Mouse (Mus musculus) kidney, embryonic 14.5 days (tissue): Measurements from ENCODE around the gene Ltbp1. TPM values are rescaled to one million over a fixed set of nuclear protein-coding genes. Genes with fewer than 3 reads are reported as not detected.

Experiments used
- ATAC-seq: fragments of 200-750 bp; cut with Nextera tagmentation; 2 replicates; pipeline ENCODE4 v1.8.0; 2017; ENCODE audit warnings: moderate number of reproducible peaks, mild to moderate bottlenecking, moderate TSS enrichment, moderate library complexity; ENCODE audit not compliant: low FRiP score, low TSS enrichment
- H3K27ac ChIP-seq: fragments of 300-500 bp; sonication (generic); 2 replicates; pipeline ENCODE4 v1.5.1; 2014; ENCODE audit warnings: low read depth, mild to moderate bottlenecking, low read length, moderate library complexity, mixed read lengths
- H3K27me3 ChIP-seq: fragments of 300-500 bp; sonication (generic); 2 replicates; pipeline ENCODE4 v1.6.1; 2014; ENCODE audit warnings: mild to moderate bottlenecking, low read length; ENCODE audit not compliant: control insufficient read depth, insufficient read depth
- H3K36me3 ChIP-seq: fragments of 300-500 bp; sonication (generic); 2 replicates; pipeline ENCODE4 v1.6.1; 2014; ENCODE audit warnings: low read length, mixed read lengths; ENCODE audit not compliant: control insufficient read depth, insufficient read depth
- H3K4me1 ChIP-seq: fragments of 300-500 bp; sonication (generic); 2 replicates; pipeline ENCODE4 v1.6.1; 2014; ENCODE audit warnings: low read length, mixed read lengths; ENCODE audit not compliant: control insufficient read depth, insufficient read depth
- H3K4me2 ChIP-seq: fragments of 300-500 bp; sonication (generic); replicated peaks from 2 replicates; pipeline ENCODE4 v1.6.1; 2014; ENCODE audit warnings: low read depth, mild to moderate bottlenecking, low read length
- H3K4me3 ChIP-seq: fragments of 300-500 bp; sonication (generic); 2 replicates; pipeline ENCODE4 v1.5.1; 2014; ENCODE audit warnings: mild to moderate bottlenecking, low read length
- H3K9ac ChIP-seq: fragments of 300-500 bp; sonication (generic); 2 replicates; pipeline ENCODE4 v1.6.1; 2014; ENCODE audit warnings: low read depth, mild to moderate bottlenecking, low read length, moderate library complexity
- H3K9me3 ChIP-seq: fragments of 300-500 bp; sonication (generic); 2 replicates; pipeline ENCODE4 v1.6.1; 2016; ENCODE audit warnings: low read length; ENCODE audit not compliant: control insufficient read depth
- WGBS: fragments of 180-500 bp; shearing (Covaris S2); extraction: QIAGEN DNeasy Blood & Tissue Kit; methylation state at CpG from one replicate; pipeline ENCODE4 v1.1.7; 2014; 5-methylcytosine and 5-hydroxymethylcytosine counted together
- polyA plus RNA-seq: library from polyadenylated mRNA; unstranded; fragments of >200 nt; fragmentation: Nextera tagmentation; extraction: Ambion mirVana; gene quantifications from 2 replicates; pipeline ENCODE4 v1.2.1, GENCODE M21; 2014

Ltbp1 gene
- polyA plus RNA-seq, 1 experiment from 2014 or later = 54.7 TPM

DNA sequence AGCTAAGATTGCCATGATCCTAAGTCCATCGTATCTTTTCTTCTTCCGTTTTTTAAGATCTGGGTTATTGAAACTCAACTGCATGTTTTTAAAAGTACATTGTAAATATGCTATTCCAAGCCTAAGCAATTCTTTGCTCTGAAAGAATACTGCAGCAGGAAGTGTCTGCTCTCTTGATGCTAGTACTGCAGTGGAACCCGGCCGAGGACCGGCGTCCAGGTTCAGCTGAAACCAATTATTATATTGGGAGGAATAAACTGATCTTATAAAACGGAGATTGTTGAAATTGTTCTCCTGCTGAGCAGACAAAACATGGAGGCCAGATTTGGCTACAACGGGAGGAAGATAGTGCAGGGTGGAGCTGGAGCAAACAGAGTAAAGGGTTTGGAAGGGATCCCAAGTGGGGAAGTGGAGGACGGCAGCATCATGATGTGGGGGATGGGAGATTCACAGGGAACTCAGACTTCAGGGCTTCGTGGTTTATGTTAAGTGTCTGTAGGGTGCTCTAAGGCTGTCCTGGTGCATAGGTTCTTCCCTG lies 322.8 kb downstream of the Ltbp1 start:
- Histone ChIP-seq H3K4me3 (no peak overlapping the region), H3K9ac (no peak overlapping the region), H3K27ac (no peak overlapping the region), H3K36me3 (peaks cover 15% of the 10 kb centered on the region), H3K27me3 (no peaks in the 10 kb centered on the region), H3K4me1 (no peaks in the 10 kb centered on the region), H3K9me3 (no peaks in the 10 kb centered on the region), H3K4me2 (no peak overlapping the region)
- 79% methylated on average over 10 of the region's 10 CpGs for WGBS
- no peak for ATAC-seq

DNA sequence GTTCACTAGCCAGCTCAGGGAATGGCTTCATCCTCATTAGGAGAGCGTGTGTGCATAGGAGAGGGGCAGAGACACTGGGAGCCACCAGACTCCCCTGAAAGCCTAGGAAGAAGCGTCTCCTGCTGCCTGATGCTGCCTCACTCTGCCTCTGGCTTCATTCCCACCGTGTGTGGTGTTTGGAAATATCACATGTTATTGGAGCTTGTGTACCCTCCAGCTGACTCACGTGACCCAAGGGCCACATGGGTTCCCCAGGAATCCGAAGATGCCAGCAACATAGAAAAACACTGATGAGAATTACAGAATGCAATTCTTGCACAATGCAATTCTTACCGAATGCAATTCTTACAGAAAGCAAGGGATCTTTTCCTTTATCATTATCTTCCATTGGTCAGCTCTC lies 325.0 kb downstream of the Ltbp1 start:
- peaks cover 15% of the 10 kb centered on the region for H3K36me3 ChIP-seq
- H3K4me2 ChIP-seq = no peak overlapping the region
- no peaks in the 10 kb centered on the region for H3K9me3 ChIP-seq
- H3K9ac ChIP-seq = no peak overlapping the region
- ATAC-seq = no peak
- no peak overlapping the region for H3K27ac ChIP-seq
- no peaks in the 10 kb centered on the region for H3K4me1 ChIP-seq
- 90% methylated on average over 6 of the region's 6 CpGs for WGBS
- no peak overlapping the region for H3K4me3 ChIP-seq
- H3K27me3 ChIP-seq = no peaks in the 10 kb centered on the region

DNA sequence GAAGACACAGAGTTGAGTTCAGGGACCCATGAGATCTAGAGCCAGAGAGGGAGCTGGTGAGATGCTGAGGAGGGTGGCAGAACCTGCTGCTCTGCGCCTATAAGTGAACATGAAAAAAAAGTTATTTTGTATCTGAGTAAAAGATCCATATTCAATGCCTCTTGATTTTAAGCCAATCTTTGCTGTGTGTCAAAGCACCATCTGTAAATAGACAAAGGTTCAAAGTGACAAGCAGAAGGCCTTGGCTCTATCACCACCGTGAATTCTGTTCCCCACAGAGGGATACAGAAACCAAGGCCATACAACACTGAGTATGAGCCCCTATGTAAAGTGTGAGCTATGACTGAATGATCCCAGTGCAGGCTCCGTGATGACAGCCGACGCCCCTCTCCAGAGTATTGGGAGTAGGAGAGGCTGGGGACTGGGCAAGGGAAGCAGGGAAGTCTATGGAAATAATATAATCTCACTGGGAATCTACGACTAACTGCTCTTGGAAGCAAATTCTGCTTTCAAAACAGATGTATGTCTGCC lies 326.1 kb downstream of the Ltbp1 start:
- no peak overlapping the region for H3K27ac ChIP-seq
- H3K4me3 ChIP-seq = no peak overlapping the region
- no peak overlapping the region for H3K4me2 ChIP-seq
- H3K27me3 ChIP-seq = no peaks in the 10 kb centered on the region
- no peak for ATAC-seq
- WGBS = 86% methylated on average over 6 of the region's 6 CpGs
- H3K4me1 ChIP-seq = no peaks in the 10 kb centered on the region
- H3K9ac ChIP-seq = no peak overlapping the region
- H3K9me3 ChIP-seq = no peaks in the 10 kb centered on the region
- peaks cover 15% of the 10 kb centered on the region for H3K36me3 ChIP-seq

DNA sequence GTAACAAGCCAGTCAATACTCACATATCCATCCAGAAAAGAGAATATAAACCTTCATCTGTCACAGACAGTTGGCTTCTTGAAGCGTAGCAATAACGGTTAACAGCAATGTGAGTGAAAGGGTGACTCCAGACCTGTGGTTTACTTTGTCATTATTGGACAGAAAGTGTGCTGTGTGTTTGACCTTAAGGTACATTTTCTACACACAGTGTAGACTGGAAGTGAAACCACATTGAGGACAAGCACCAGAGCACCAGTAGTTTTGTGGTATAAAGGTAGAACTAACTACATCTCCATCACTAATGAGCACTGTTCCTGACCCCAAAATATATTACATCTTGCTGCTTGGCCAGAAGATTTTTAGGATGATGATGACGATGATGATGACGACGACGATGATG lies 326.9 kb downstream of the Ltbp1 start:
- H3K9me3 ChIP-seq = no peaks in the 10 kb centered on the region
- no peak for ATAC-seq
- H3K4me2 ChIP-seq = no peak overlapping the region
- H3K27ac ChIP-seq = no peak overlapping the region
- WGBS = 96% methylated on average over 6 of the region's 6 CpGs
- H3K27me3 ChIP-seq = no peaks in the 10 kb centered on the region
- no peaks in the 10 kb centered on the region for H3K4me1 ChIP-seq
- H3K9ac ChIP-seq = no peak overlapping the region
- no peak overlapping the region for H3K4me3 ChIP-seq
- peaks cover 15% of the 10 kb centered on the region for H3K36me3 ChIP-seq

DNA sequence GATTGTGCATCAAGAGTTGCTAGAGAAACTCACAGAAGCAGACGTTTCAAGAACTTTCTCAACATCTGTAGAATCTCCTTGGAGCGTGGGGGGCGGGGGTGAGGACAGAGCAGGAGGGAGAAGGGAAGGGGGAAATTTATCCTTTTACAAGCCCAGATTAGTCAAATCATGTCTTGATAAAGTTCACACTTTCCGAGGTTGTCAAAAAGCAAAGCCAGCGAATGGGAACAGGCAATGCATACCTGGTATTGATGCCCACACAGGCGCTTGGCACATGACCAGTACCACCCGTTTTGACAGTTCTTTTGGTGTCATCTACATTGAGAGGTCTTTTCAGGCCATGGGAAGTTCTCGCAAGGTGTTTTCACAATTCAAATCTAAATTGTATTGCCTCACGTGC lies 327.6 kb downstream of the Ltbp1 start:
- Histone ChIP-seq H3K9ac (no peak overlapping the region), H3K27me3 (no peaks in the 10 kb centered on the region), H3K4me2 (no peak overlapping the region), H3K9me3 (no peaks in the 10 kb centered on the region), H3K27ac (no peak overlapping the region), H3K4me3 (no peak overlapping the region), H3K4me1 (no peaks in the 10 kb centered on the region), H3K36me3 (peaks cover 13% of the 10 kb centered on the region)
- 90% methylated on average over 9 of the region's 9 CpGs for WGBS
- no peak for ATAC-seq

DNA sequence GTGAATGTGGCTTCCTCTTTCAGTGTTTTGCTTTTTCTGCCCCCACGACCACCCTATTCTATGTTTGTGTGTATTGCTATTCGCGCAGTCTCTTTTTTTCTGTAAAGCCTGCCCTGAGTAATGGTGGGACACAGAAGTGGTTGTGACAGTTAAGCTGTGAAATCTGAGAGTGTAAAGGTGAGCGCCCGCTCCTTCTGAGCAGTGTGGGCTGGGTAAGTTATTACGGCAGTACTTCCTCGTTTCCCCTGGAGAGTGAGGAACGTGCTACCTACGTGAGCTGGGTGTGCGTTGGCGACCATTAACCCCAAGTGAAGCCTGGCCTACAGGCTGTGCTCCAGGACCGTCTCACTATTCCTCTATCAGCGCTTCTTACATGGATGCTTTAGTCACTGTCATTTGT lies 328.4 kb downstream of the Ltbp1 start:
- no peak overlapping the region for H3K27ac ChIP-seq
- ATAC-seq = no peak
- WGBS = 76% methylated on average over 13 of the region's 13 CpGs
- H3K36me3 ChIP-seq = peaks cover 8% of the 10 kb centered on the region
- no peaks in the 10 kb centered on the region for H3K27me3 ChIP-seq
- H3K9me3 ChIP-seq = no peaks in the 10 kb centered on the region
- no peaks in the 10 kb centered on the region for H3K4me1 ChIP-seq
- H3K4me2 ChIP-seq = no peak overlapping the region
- no peak overlapping the region for H3K4me3 ChIP-seq
- H3K9ac ChIP-seq = no peak overlapping the region

DNA sequence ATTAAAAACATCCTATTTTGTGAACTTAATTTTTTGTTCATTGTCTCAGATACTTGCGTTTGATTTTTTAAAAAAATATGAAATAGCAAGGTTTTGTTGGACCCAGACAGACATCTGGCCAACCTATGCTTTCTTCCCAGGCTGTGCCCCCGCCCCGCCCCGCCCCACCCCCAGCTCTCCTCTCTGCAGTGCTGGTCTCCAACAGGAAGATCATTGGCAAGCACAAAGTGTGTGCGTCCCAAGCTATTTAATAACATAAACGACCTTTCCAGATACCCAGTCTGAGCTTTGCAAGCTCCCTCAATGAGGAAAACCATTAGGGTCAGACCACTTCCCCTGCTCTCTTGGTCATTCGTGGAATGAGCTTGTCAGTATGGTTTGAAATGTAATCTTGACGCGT lies 330.3 kb downstream of the Ltbp1 start:
- Histone ChIP-seq H3K36me3 (peaks cover 8% of the 10 kb centered on the region), H3K27me3 (no peaks in the 10 kb centered on the region), H3K9me3 (no peaks in the 10 kb centered on the region), H3K4me2 (no peak overlapping the region), H3K9ac (no peak overlapping the region), H3K4me3 (no peak overlapping the region), H3K4me1 (no peaks in the 10 kb centered on the region), H3K27ac (no peak overlapping the region)
- no peak for ATAC-seq
- 90% methylated on average over 9 of the region's 9 CpGs for WGBS

DNA sequence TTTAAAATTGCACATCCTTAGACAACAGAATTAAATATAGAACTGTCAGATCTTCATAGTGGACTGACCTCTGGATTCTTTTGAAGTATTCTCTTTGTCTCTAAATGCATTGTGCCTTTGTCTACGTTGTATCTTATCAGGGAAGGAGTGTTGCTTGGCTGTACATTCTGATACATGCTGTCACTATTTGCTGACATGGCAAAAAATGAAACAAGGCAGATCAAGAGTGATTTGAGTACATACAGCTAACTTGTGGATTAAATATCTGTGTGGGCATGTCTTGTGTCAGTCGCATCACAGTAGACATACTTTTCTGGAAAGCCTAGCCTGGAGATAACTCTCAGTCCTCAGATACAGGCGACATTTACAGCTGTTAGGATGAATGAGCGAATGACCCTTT lies 335.9 kb downstream of the Ltbp1 start:
- 77% methylated on average over 4 of the region's 4 CpGs for WGBS
- no peak for ATAC-seq

DNA sequence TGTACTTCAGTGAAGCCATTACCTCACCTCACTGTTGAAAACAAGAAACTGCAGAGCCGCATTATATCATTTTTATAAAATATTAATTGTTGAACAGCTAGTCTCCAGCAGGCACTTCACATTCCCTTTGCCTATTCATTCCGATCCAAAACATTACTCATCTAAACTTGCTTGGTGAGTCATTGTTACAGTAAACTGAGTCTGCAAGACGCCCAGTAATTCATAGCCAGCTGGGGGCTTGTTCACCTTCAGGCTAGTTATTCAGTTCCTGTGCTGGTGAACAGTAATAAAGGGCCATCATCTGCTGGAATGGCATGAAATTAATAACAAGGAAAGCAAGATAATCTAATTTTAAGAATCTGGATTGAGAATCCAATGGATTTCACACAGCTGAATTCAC lies 339.7 kb downstream of the Ltbp1 start:
- no peaks in the 10 kb centered on the region for H3K27me3 ChIP-seq
- no peaks in the 10 kb centered on the region; the same call in 1 of the 2 replicates for H3K9me3 ChIP-seq
- H3K27ac ChIP-seq = no peak overlapping the region
- no peaks in the 10 kb centered on the region for H3K4me1 ChIP-seq
- H3K4me2 ChIP-seq = no peak overlapping the region
- no peak for ATAC-seq
- no peaks in the 10 kb centered on the region; the same call in 1 of the 2 replicates for H3K36me3 ChIP-seq
- WGBS = 78% methylated on average over 3 of the region's 3 CpGs
- no peak overlapping the region for H3K9ac ChIP-seq
- no peak overlapping the region for H3K4me3 ChIP-seq

More for the DNA sequence above, 335.9 kb downstream of the Ltbp1 start:
- no peaks in the 10 kb centered on the region for H3K4me1 ChIP-seq
- no peak overlapping the region for H3K4me2 ChIP-seq
- H3K9me3 ChIP-seq = no peaks in the 10 kb centered on the region
- no peak overlapping the region for H3K27ac ChIP-seq
- no peak overlapping the region for H3K4me3 ChIP-seq
- H3K9ac ChIP-seq = no peak overlapping the region
- no peaks in the 10 kb centered on the region for H3K27me3 ChIP-seq
- H3K36me3 ChIP-seq = peaks cover 8% of the 10 kb centered on the region
